Mouse (Mus musculus) splenic B cell, adult 2 months (primary cell): ENCODE measurements around the gene Ift80.
"Not testable (repeated sequence)": the region's sequence is repeated elsewhere in the genome, so short reads cannot be mapped to it uniquely, and the experiment has no call there.

Source experiments
- DNase-seq: peaks from one replicate; pipeline ENCODE4 v3.0.0-alpha.2; 2011; ENCODE audit warnings: low read depth, low spot score
- H3K27me3 ChIP-seq: 2 replicates; pipeline ENCODE4 v1.6.1; 2012; ENCODE audit warnings: mild to moderate bottlenecking, low read length, moderate library complexity, mixed read lengths; ENCODE audit not compliant: control insufficient read depth, poor library complexity, insufficient read depth, severe bottlenecking
- H3K36me3 ChIP-seq: 2 replicates; pipeline ENCODE4 v1.6.1; 2012; ENCODE audit warnings: mild to moderate bottlenecking, low read length, moderate library complexity, mixed read lengths; ENCODE audit not compliant: control insufficient read depth, poor library complexity, insufficient read depth, severe bottlenecking

Gene Ift80

GRCm38 (mm10) chr3:68935498-68935897, 68.9 kb downstream of the Ift80 start:
- Histone ChIP-seq H3K27me3 (no peaks in the 10 kb centered on the region), H3K36me3 (no peaks in the 10 kb centered on the region)
- DNase-seq, result peak; percentile 55

- Histone ChIP-seq H3K27me3 (no peaks in the 10 kb centered on the region), H3K36me3 (no peaks in the 10 kb centered on the region)
- no peak for DNase-seq
These were observed 70.1 kb downstream of the Ift80 start for GRCm38 (mm10) chr3:68934259-68934658.

- DNase-seq, result no peak
- no peaks in the 10 kb centered on the region for H3K36me3 ChIP-seq
- no peaks in the 10 kb centered on the region for H3K27me3 ChIP-seq
These were observed 75.8 kb downstream of the Ift80 start for GRCm38 (mm10) chr3:68928619-68929018.

- DNase-seq, result no peak
- peaks cover 2% of the 10 kb centered on the region; the same call in 1 of the 2 replicates for H3K27me3 ChIP-seq
- no peaks in the 10 kb centered on the region for H3K36me3 ChIP-seq
These were observed 96.9 kb downstream of the Ift80 start for GRCm38 (mm10) chr3:68907509-68907908.

GRCm38 (mm10) chr3:68904902-68905778, 99.2 kb downstream of the Ift80 start:
- Histone ChIP-seq H3K36me3 (no peaks in the 10 kb centered on the region), H3K27me3 (peaks cover 2% of the 10 kb centered on the region; the same call in 1 of the 2 replicates)
- DNase-seq, result peak; percentile 61

DNA sequence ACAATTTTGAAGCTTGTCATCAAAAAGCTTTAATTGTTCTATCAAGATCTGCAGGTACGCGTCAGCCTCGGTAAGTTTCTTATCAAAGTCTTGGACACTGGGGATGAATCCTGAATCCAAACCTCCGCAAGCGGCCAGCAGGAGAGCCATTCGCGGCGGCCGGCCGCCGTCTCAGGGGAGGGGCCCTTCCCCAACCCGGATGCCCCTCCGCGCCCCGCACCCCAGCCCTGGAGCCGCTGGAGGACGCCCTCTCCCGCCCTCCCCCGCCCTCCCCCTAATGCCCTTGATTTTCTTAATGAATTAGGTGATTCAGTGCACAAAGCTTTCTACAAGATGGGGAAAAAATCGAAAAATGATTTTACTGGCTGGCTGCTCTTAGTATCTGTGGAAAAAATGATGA, 101.7 kb downstream of the Ift80 start:
- DNase-seq, H3K36me3 ChIP-seq, H3K27me3 ChIP-seq: not testable (repeated sequence)

GRCm38 (mm10) chr3:68897154-68897553, 107.2 kb downstream of the Ift80 start:
- Histone ChIP-seq H3K27me3 (no peaks in the 10 kb centered on the region), H3K36me3 (no peaks in the 10 kb centered on the region)
- DNase-seq, result no peak

DNA sequence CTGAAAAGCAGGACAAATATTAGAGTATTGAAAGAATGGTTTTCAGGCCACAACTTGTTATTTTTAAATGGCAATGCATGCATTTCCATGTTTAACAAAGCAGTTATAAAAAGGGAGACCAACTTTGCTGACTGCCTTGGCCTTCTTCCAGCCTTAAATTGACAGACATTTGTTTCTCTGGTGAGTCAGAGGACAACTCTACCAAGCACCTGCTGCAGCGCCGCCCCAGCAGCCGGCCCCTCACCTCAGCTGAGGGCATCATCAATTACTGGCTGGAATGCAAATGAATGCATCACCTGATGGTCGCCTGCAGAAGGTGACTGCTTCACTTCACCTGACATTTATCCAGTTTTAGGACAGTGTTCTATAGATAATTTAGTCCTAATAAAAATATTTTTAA, 108.9 kb downstream of the Ift80 start:
- Histone ChIP-seq H3K36me3 (no peaks in the 10 kb centered on the region), H3K27me3 (no peaks in the 10 kb centered on the region)
- DNase-seq, result no peak

DNA sequence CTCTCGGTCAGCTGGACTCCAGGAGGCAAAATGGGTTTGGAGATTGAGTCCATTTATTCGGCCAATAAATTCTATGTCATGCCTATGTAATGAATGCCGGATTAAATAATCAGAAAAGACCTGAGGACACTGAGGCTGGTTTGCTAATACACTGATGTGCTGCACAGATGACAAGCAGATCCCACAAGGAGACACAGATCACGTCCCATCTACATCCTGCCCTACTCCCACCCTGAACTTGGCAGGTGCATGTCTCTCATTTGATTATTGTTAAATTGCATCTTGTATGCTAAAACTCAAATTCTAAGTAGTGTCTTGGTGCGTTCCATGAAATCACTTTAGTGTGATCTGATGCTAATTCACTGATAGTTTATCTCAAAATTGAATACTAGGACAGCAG, 117.5 kb downstream of the Ift80 start:
- no peak for DNase-seq
- Histone ChIP-seq H3K27me3 (no peaks in the 10 kb centered on the region), H3K36me3 (no peaks in the 10 kb centered on the region)

DNA sequence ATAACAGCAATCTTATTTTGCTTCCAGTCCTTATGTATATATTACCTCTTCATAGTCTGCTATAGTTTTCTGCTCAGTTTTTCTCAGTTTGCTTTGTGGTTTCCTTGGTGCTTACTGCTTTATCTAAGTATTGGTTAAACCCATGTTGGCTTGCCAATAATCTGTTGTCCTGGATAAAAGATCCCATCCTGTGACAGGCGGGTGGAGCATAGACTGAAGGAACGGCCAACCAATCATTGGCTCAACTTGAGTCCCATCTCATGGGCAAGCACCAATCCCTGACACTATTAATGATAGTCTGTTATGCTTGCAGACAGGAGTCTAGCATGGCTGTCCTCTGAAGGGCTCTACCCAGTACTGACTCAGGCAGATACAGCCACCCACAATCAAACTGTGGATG, 130.3 kb downstream of the Ift80 start:
- H3K36me3 ChIP-seq, result no peaks in the 10 kb centered on the region
- no peaks in the 10 kb centered on the region for H3K27me3 ChIP-seq
- DNase-seq, result no peak

DNA sequence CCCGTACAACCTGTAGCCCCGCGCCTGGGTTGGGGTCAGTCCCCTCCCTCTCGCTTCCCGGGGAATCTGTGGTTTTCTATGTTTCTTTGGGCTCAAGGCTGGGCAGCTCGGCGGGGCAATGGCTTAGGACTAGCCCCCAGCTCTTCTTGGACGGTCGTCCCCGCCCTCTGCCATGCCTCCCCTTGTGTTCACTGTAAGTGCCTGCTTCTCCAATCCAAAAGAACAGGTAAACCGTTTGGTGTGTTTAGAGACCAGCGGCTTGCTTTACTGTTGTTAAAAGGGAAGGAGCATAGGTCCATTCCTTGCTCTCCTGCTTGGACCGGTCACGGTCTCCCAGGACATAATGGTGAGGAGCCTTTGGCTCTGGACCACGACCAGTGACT, 133.8 kb downstream of the Ift80 start:
- H3K36me3 ChIP-seq, result no peaks in the 10 kb centered on the region
- no peak for DNase-seq
- no peaks in the 10 kb centered on the region for H3K27me3 ChIP-seq

DNA sequence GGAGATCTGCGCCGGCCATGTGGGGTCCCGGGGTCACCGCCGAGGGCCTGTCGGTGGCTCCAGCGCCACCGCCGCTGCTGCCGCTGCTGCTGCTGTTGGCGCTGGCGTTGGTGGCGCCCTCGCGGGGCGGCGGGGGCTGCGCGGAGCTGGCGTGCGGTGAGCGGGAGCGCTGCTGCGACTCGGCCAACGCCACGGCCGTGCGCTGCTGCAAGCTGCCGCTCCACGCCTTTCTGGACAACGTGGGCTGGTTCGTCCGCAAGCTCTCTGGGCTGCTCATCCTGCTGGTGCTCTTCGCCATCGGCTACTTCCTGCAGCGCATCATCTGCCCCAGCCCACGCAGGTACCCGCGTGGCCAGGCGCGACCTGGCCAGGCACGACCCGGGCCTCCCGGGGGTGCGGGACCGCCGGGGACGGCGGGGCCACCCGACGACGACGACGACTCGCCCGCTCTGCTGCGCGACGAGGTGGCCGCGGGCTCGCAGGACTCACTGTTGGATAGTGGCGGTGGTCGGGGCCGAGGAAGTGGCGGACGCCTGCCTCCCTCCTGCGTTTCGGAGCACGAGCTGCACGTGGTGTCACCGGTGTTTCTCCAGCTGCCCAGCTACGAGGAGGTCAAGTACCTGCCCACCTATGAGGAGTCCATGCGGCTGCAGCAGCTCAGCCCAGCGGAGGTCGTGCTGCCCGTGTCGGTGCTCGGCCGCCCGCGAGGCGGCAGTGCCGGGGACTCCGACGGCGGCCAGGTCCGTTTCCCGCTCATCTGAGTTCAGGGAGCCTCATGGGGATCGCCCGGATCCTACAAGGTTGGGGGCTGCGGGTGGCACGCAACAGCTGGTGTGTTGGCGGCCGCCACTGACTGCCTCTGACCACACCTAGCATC, 134.4 kb downstream of the Ift80 start:
- no peaks in the 10 kb centered on the region for H3K36me3 ChIP-seq
- H3K27me3 ChIP-seq, result no peaks in the 10 kb centered on the region
- peak; percentile 42 for DNase-seq

DNA sequence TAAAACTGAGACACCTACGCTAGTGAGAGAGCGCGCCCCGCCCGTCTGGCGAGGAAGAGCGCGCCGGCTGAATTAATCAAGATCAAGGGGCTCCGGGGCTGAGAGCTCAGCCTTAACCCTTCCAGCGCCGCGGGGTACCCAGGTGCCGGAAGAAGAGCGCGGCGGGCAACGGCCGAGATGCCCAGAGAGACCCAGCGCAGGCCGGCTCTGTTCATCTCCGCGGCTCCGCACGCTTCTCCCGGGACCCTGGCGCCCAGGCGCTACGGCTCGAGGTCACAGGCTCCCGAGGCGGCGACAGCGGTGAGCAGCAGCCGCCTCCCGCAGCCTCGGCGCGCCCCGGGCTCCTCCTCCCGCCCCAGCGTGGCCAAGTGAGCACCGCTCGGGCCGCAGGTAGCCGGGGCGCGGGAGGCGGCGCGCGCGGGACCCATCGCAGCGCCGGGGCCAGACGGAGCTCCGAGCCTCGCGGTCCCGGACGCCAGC, 135.1 kb downstream of the Ift80 start, which contains the start of gene 1110032F04Rik:
Gene 1110032F04Rik (plus strand): TSS at position 376 of the 480 bp plus-strand sequence.
- no peaks in the 10 kb centered on the region for H3K36me3 ChIP-seq
- no peak for DNase-seq
- no peaks in the 10 kb centered on the region for H3K27me3 ChIP-seq

DNA sequence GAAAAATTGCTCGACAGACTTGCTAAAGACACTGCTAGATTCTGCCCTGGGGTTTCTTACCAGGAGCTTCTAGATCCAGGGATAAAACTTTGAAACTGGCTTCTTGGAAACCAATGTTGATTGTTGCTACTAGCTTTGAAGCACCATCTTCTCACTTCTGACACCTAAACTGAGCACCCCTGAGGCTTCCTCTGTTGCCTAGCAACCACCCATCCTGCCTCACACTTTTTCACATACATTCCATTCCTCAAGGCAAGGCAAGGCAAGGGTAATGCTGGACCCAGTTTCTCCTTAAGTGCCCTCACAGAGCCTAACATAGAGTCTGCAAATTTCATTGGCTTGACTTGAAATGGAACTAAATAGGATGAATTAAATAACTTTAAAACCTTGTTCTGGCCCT, 152.0 kb downstream of the Ift80 start:
- no peak for DNase-seq
- H3K36me3 ChIP-seq, result no peaks in the 10 kb centered on the region
- H3K27me3 ChIP-seq, result no peaks in the 10 kb centered on the region

GRCm38 (mm10) chr3:68848323-68848722, 156.0 kb downstream of the Ift80 start:
- Histone ChIP-seq H3K36me3 (no peaks in the 10 kb centered on the region), H3K27me3 (no peaks in the 10 kb centered on the region)
- DNase-seq, result no peak
